Mouse (Mus musculus): ENCODE measurements around the gene Unc79.

DNA sequence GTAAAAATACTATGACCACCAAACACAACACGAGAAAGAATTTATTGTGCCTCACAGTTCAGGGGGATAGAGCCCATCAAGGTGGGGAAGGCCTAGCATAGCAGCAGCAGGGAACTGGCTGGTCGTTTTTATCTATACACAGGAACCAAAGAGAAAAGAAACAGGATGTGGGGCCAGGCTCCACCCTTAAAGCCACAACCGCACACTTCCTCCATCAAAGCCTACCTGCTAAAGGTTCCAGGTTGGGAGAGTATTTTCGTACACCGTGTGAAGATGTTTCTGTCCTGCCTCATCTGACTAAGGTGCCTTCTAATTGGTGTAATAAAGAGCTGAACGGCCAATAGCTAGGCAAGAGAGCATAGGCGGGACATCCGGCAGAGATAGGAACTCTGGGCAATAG is 168.0 kb downstream of the Unc79 start:
- TF ChIP-seq POLR2A (IDR thresholded peaks at IDR 0.05; ENCODE audit: borderline replicate concordance, extremely low read depth, low read depth, low read length) = no peak
- no peak for TF ChIP-seq CTCF (IDR thresholded peaks at IDR 0.05; ENCODE audit: insufficient read depth, low read length)

All from lung, adult 2 months (tissue).